In genomic region chr15:98606739-98607138, GRCm38 (mm10) we compare ENCODE assay signal across 10 mouse cellular contexts. TPM values are rescaled to one million over a fixed set of nuclear protein-coding genes. Genes with fewer than 3 reads are reported as not detected.
DNase-seq lines count a peak whose midpoint lies in the region; ATAC-seq and TF ChIP-seq lines count a peak whose summit lies in the region.
"Had no signal": no experiment of that assay in that cellular context is flagged by ENCODE, and none has a peak within 500 bp of the region (broad histone marks: within the 10 kb centered on the region; RNA-seq: fewer than 3 reads in every experiment).

No protein-coding gene starts in this region.

- peaks cover 13% of the 10 kb centered on the region for H3K27me3 ChIP-seq in erythroblast, embryonic 14.5 days (ENCODE audit: control insufficient read depth)
- no peaks in the 10 kb centered on the region for H3K27me3 ChIP-seq in kidney, postnatal 0 days (ENCODE audit: insufficient read depth, low read length)
- H3K27me3 ChIP-seq in hindbrain, embryonic 14.5 days (ENCODE audit: control insufficient read depth, insufficient read depth, low read length): no peaks in the 10 kb centered on the region
- H3K27me3 ChIP-seq in liver, postnatal 0 days (ENCODE audit: insufficient read depth, low read length): no peaks in the 10 kb centered on the region

- H3K27ac ChIP-seq in kidney, postnatal 0 days: peak overlapping the region; percentile 97; the same call in 1 of the 2 replicates
- no peak overlapping the region for H3K27ac ChIP-seq in hindbrain, embryonic 14.5 days
- peak overlapping the region; percentile 84 for H3K27ac ChIP-seq in liver, postnatal 0 days (ENCODE audit: low read depth)

- H3K4me2 ChIP-seq in kidney, postnatal 0 days (ENCODE audit: low read length): peak overlapping the region; percentile 93
- H3K4me2 ChIP-seq in hindbrain, embryonic 14.5 days (replicated peaks): peak overlapping the region; percentile 95; the same call in 1 of the 2 replicates
- H3K4me2 ChIP-seq in liver, postnatal 0 days (ENCODE audit: low read depth, low read length): peak overlapping the region; percentile 95

- H3K9ac ChIP-seq in kidney, postnatal 0 days (ENCODE audit: low read depth, low read length): peak overlapping the region; percentile 37; the same call in 1 of the 2 replicates
- peak overlapping the region; percentile 28; the same call in 1 of the 2 replicates for H3K9ac ChIP-seq in hindbrain, embryonic 14.5 days
- peak overlapping the region; percentile 90 for H3K9ac ChIP-seq in liver, postnatal 0 days (replicated peaks)

- TF ChIP-seq CTCF in kidney, postnatal 0 days (IDR thresholded peaks at IDR 0.05; ENCODE audit: low read depth): no peak
- TF ChIP-seq CTCF in liver, postnatal 0 days (IDR thresholded peaks at IDR 0.05; ENCODE audit: low read depth): no peak

- ATAC-seq in erythroblast, adult 5-6 weeks (replicated peaks; ENCODE audit: low FRiP score, poor library complexity, severe bottlenecking): no peak
- ATAC-seq in kidney, postnatal 0 days (replicated peaks; ENCODE audit: low FRiP score, low read depth): no peak
- ATAC-seq in hindbrain, embryonic 14.5 days (ENCODE audit: low FRiP score): no peak
- ATAC-seq in liver, postnatal 0 days: no peak
- ATAC-seq in megakaryocyte progenitor cell, adult 5-6 weeks (replicated peaks; ENCODE audit: poor library complexity): no peak

- peaks cover 90% of the 10 kb centered on the region for H3K4me1 ChIP-seq in erythroblast, embryonic 14.5 days (ENCODE audit: control insufficient read depth)
- H3K4me1 ChIP-seq in kidney, postnatal 0 days (replicated peaks; ENCODE audit: insufficient read depth, low read length): peaks cover 56% of the 10 kb centered on the region
- peaks cover 38% of the 10 kb centered on the region for H3K4me1 ChIP-seq in hindbrain, embryonic 14.5 days (replicated peaks; ENCODE audit: control insufficient read depth, insufficient read depth, low read length)
- peaks cover 50% of the 10 kb centered on the region for H3K4me1 ChIP-seq in liver, postnatal 0 days (ENCODE audit: insufficient read depth)

- H3K36me3 ChIP-seq in erythroblast, embryonic 14.5 days (ENCODE audit: control insufficient read depth): peaks cover 52% of the 10 kb centered on the region
- peaks cover 14% of the 10 kb centered on the region for H3K36me3 ChIP-seq in kidney, postnatal 0 days (ENCODE audit: insufficient read depth, low read length)
- H3K36me3 ChIP-seq in hindbrain, embryonic 14.5 days (replicated peaks; ENCODE audit: control insufficient read depth, insufficient read depth): peaks cover 26% of the 10 kb centered on the region
- H3K36me3 ChIP-seq in liver, postnatal 0 days (replicated peaks; ENCODE audit: insufficient read depth, low read length): peaks cover 6% of the 10 kb centered on the region

- no peak for TF ChIP-seq EP300 in liver, postnatal 0 days (IDR thresholded peaks at IDR 0.05; ENCODE audit: low read depth)

- no peak for DNase-seq in kidney, postnatal 0 days (ENCODE audit: low spot score)
- no peak for DNase-seq in kidney, postnatal 14 days
- no peak for DNase-seq in hindbrain, embryonic 14.5 days (ENCODE audit: low spot score)
- DNase-seq in liver, postnatal 0 days: no peak
- no peak for DNase-seq in layer of hippocampus, adult 9-11 months
- DNase-seq: kidney, postnatal 36 days; right cerebral cortex, postnatal 4 days had no signal

- 61% methylated on average over 9 of the region's 9 CpGs for WGBS in kidney, postnatal 0 days
- 66% methylated on average over 9 of the region's 9 CpGs for WGBS in hindbrain, embryonic 14.5 days
- WGBS in liver, postnatal 0 days (ENCODE audit: insufficient replicate concordance): 52% methylated on average over 9 of the region's 9 CpGs

- H3K9me3 ChIP-seq in erythroblast, embryonic 14.5 days (ENCODE audit: control insufficient read depth, low read length): peaks cover 6% of the 10 kb centered on the region
- no peaks in the 10 kb centered on the region for H3K9me3 ChIP-seq in kidney, postnatal 0 days (replicated peaks; ENCODE audit: low read length)
- H3K9me3 ChIP-seq in hindbrain, embryonic 14.5 days (ENCODE audit: control insufficient read depth, low read length): no peaks in the 10 kb centered on the region
- no peaks in the 10 kb centered on the region for H3K9me3 ChIP-seq in liver, postnatal 0 days (ENCODE audit: low read length)

- H3K4me3 ChIP-seq in erythroblast, embryonic 14.5 days (replicated peaks): peak overlapping the region; percentile 86
- H3K4me3 ChIP-seq in kidney, postnatal 0 days (replicated peaks; ENCODE audit: low read depth, low read length): no peak overlapping the region
- H3K4me3 ChIP-seq in hindbrain, embryonic 14.5 days (replicated peaks; ENCODE audit: low read length): no peak overlapping the region
- H3K4me3 ChIP-seq in liver, postnatal 0 days (ENCODE audit: low read depth, low read length): peak overlapping the region; percentile 89; the same call in 1 of the 2 replicates

RNA-seq across cellular contexts. Expression of gene Adcy6, which starts 3.1 kb away (rescaled TPM):
- polyA plus RNA-seq in erythroblast, embryonic 14.5 days (2012): 1.6 TPM in 2 replicates
- 4.8 and 26.8 TPM in 2 replicates for total RNA-seq in erythroblast, adult 5-6 weeks (2015; ENCODE audit: low replicate concordance)
- 33.2 and 42.9 TPM in 2 replicates for total RNA-seq in erythroblast, adult 5-6 weeks (2017; ENCODE audit: low replicate concordance)
- polyA plus RNA-seq in kidney, postnatal 0 days (2015; fragmentation: Nextera tagmentation; extraction: Ambion mirVana): 16.8 and 17.0 TPM in 2 replicates
- polyA plus RNA-seq in hindbrain, embryonic 14.5 days (2014; fragmentation: Nextera tagmentation; extraction: Ambion mirVana): 8.4 and 11.0 TPM in 2 replicates
- 5.3 and 7.7 TPM in 2 replicates for polyA plus RNA-seq in liver, postnatal 0 days (2015; fragmentation: Nextera tagmentation; extraction: Ambion mirVana)
- 2.2 and 3.1 TPM in 2 replicates for total RNA-seq in megakaryocyte progenitor cell, adult 5-6 weeks (2015)
- total RNA-seq in megakaryocyte progenitor cell, adult 5-6 weeks (2017): 6.7 and 7.7 TPM in 2 replicates

RNA-seq across cellular contexts. Expression of gene Cacnb3, which starts 23.9 kb away (rescaled TPM):
- not detected in 2 replicates for polyA plus RNA-seq in erythroblast, embryonic 14.5 days (2012)
- total RNA-seq in erythroblast, adult 5-6 weeks (2015; ENCODE audit: low replicate concordance): not detected in 2 replicates
- total RNA-seq in erythroblast, adult 5-6 weeks (2017; ENCODE audit: low replicate concordance): not detected in 2 replicates
- 19.8 and 22.4 TPM in 2 replicates for polyA plus RNA-seq in kidney, postnatal 0 days (2015; fragmentation: Nextera tagmentation; extraction: Ambion mirVana)
- polyA plus RNA-seq in hindbrain, embryonic 14.5 days (2014; fragmentation: Nextera tagmentation; extraction: Ambion mirVana): 98.3 and 101 TPM in 2 replicates
- polyA plus RNA-seq in liver, postnatal 0 days (2015; fragmentation: Nextera tagmentation; extraction: Ambion mirVana): 0.38 and 0.58 TPM in 2 replicates
- total RNA-seq in megakaryocyte progenitor cell, adult 5-6 weeks (2015): not detected in 2 replicates
- not detected in 2 replicates for total RNA-seq in megakaryocyte progenitor cell, adult 5-6 weeks (2017)

RNA-seq across cellular contexts. Expression of gene 4930415O20Rik, which starts 35.9 kb away (rescaled TPM):
- polyA plus RNA-seq in erythroblast, embryonic 14.5 days (2012): not detected in 2 replicates
- total RNA-seq in erythroblast, adult 5-6 weeks (2015; ENCODE audit: low replicate concordance): not detected in 2 replicates
- total RNA-seq in erythroblast, adult 5-6 weeks (2017; ENCODE audit: low replicate concordance): not detected in 2 replicates
- polyA plus RNA-seq in kidney, postnatal 0 days (2015; fragmentation: Nextera tagmentation; extraction: Ambion mirVana): 0.30 and 0.62 TPM in 2 replicates
- polyA plus RNA-seq in hindbrain, embryonic 14.5 days (2014; fragmentation: Nextera tagmentation; extraction: Ambion mirVana): not detected in 2 replicates
- polyA plus RNA-seq in liver, postnatal 0 days (2015; fragmentation: Nextera tagmentation; extraction: Ambion mirVana): not detected in 2 replicates
- not detected in 2 replicates for total RNA-seq in megakaryocyte progenitor cell, adult 5-6 weeks (2015)
- not detected in 2 replicates for total RNA-seq in megakaryocyte progenitor cell, adult 5-6 weeks (2017)

RNA-seq across cellular contexts. Expression of gene Ccnt1, which starts 36.0 kb away (rescaled TPM):
- 0.41 and 0.61 TPM in 2 replicates for polyA plus RNA-seq in erythroblast, embryonic 14.5 days (2012)
- 23.8 and 41.1 TPM in 2 replicates for total RNA-seq in erythroblast, adult 5-6 weeks (2015; ENCODE audit: low replicate concordance)
- 37.2 and 38.3 TPM in 2 replicates for total RNA-seq in erythroblast, adult 5-6 weeks (2017; ENCODE audit: low replicate concordance)
- 42.3 and 46.2 TPM in 2 replicates for polyA plus RNA-seq in kidney, postnatal 0 days (2015; fragmentation: Nextera tagmentation; extraction: Ambion mirVana)
- polyA plus RNA-seq in hindbrain, embryonic 14.5 days (2014; fragmentation: Nextera tagmentation; extraction: Ambion mirVana): 59.8 and 65.1 TPM in 2 replicates
- polyA plus RNA-seq in liver, postnatal 0 days (2015; fragmentation: Nextera tagmentation; extraction: Ambion mirVana): 14.9 and 17.0 TPM in 2 replicates
- 47.1 and 57.8 TPM in 2 replicates for total RNA-seq in megakaryocyte progenitor cell, adult 5-6 weeks (2015)
- total RNA-seq in megakaryocyte progenitor cell, adult 5-6 weeks (2017): 54.1 and 62.5 TPM in 2 replicates

RNA-seq across cellular contexts. Expression of gene Ddx23, which starts 56.0 kb away (rescaled TPM):
- 7.9 and 8.4 TPM in 2 replicates for polyA plus RNA-seq in erythroblast, embryonic 14.5 days (2012)
- 9.4 and 10.4 TPM in 2 replicates for total RNA-seq in erythroblast, adult 5-6 weeks (2015; ENCODE audit: low replicate concordance)
- total RNA-seq in erythroblast, adult 5-6 weeks (2017; ENCODE audit: low replicate concordance): 32.3 and 40.2 TPM in 2 replicates
- polyA plus RNA-seq in kidney, postnatal 0 days (2015; fragmentation: Nextera tagmentation; extraction: Ambion mirVana): 14.6 and 17.6 TPM in 2 replicates
- polyA plus RNA-seq in hindbrain, embryonic 14.5 days (2014; fragmentation: Nextera tagmentation; extraction: Ambion mirVana): 22.5 and 24.2 TPM in 2 replicates
- polyA plus RNA-seq in liver, postnatal 0 days (2015; fragmentation: Nextera tagmentation; extraction: Ambion mirVana): 4.7 and 9.2 TPM in 2 replicates
- 22.1 and 25.0 TPM in 2 replicates for total RNA-seq in megakaryocyte progenitor cell, adult 5-6 weeks (2015)
- 88.0 and 121 TPM in 2 replicates for total RNA-seq in megakaryocyte progenitor cell, adult 5-6 weeks (2017)

Comparison
In these comparisons a context has a peak if more than half of its experiments do, and no peak if none do; other contexts are left out.
1. H3K4me3 ChIP-seq: peak in erythroblast, embryonic 14.5 days (single experiment) and liver, postnatal 0 days (single experiment); none in kidney, postnatal 0 days (single experiment) and hindbrain, embryonic 14.5 days (single experiment).
2. H3K9ac ChIP-seq: peak in every context shown above with its lines; median percentile 90 in liver, postnatal 0 days; 37 in kidney, postnatal 0 days; 28 in hindbrain, embryonic 14.5 days.
3. RNA of gene Cacnb3, which starts 23.9 kb away (polyA plus RNA-seq): 98.3 to 101 TPM in hindbrain, embryonic 14.5 days and 19.8 to 22.4 TPM in kidney, postnatal 0 days; 0.38 to 0.58 TPM in liver, postnatal 0 days and not detected in erythroblast, embryonic 14.5 days; every median in the first group is over 10 times any median in the second.
4. Peak in every context shown above with its lines, with median percentiles within 50 percentile points of each other: H3K4me2 ChIP-seq.